Mouse (Mus musculus) heart, adult 2 months (tissue): ENCODE measurements around the gene Ucn3.

Source experiments
- CTCF ChIP-seq: fragments of 200-600 bp; IDR thresholded peaks from 2 replicates; pipeline ENCODE4 v1.8.1; 2022; ENCODE audit warnings: antibody characterized with exemption, mild to moderate bottlenecking, moderate library complexity
- POLR2A ChIP-seq: fragments of 200-500 bp; IDR thresholded peaks from 2 replicates; pipeline ENCODE4 v1.6.1; 2011; ENCODE audit warnings: mild to moderate bottlenecking, low read depth, low read length, control low read depth; ENCODE audit not compliant: insufficient read depth

GRCm38 (mm10) chr13:3926046-3926445 is 19.1 kb downstream of the Ucn3 start:
- no peak for TF ChIP-seq CTCF
- no peak for TF ChIP-seq POLR2A
